In the genomic region with DNA sequence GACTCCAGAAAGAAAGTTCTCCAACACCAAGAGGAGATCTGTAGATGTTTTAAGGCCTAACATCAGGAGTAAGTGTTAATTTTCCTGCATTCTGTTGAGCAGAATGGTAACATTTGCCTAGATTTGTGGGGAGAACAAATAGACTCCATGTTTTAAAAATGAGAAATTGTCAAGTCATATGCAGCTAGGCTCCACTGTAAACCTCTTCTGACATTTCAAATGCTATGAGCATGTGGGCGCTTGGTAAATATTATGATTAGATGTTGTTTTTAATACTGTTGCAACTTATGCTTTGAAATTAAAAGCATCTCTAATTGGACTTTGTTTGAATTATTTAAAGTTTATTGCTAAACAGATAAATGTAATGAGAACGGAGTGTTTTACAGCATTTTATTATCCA, we compare ENCODE assay signal across 20 mouse cellular contexts. TPM values are rescaled to one million over a fixed set of nuclear protein-coding genes. Genes with fewer than 3 reads are reported as not detected.
DNase-seq lines count a peak whose midpoint lies in the region; ATAC-seq and TF ChIP-seq lines count a peak whose summit lies in the region.
"Had no signal": no experiment of that assay in that cellular context is flagged by ENCODE, and none has a peak within 500 bp of the region (broad histone marks: within the 10 kb centered on the region; RNA-seq: fewer than 3 reads in every experiment).

No protein-coding gene starts in this region.

- H3K36me3 ChIP-seq in forebrain, embryonic 14.5 days (ENCODE audit: control insufficient read depth, insufficient read depth, low read length), result no peaks in the 10 kb centered on the region
- no peaks in the 10 kb centered on the region for H3K36me3 ChIP-seq in forebrain, embryonic 10.5 days (replicated peaks)
- no peaks in the 10 kb centered on the region for H3K36me3 ChIP-seq in kidney, postnatal 0 days (ENCODE audit: insufficient read depth, low read length)
- H3K36me3 ChIP-seq in forebrain, embryonic 16.5 days (ENCODE audit: control insufficient read depth, insufficient read depth), result no peaks in the 10 kb centered on the region
- H3K36me3 ChIP-seq: embryonic facial prominence, embryonic 13.5 days; embryonic facial prominence, embryonic 15.5 days had no signal

- TF ChIP-seq CTCF in kidney, postnatal 0 days (IDR thresholded peaks at IDR 0.05; ENCODE audit: low read depth), result no peak
- no peak for TF ChIP-seq CTCF in layer of hippocampus, adult 2 months (conservative IDR thresholded peaks at IDR 0.05)

- H3K27ac ChIP-seq in forebrain, embryonic 14.5 days (ENCODE audit: low read depth, low read length), result no peak overlapping the region
- no peak overlapping the region for H3K27ac ChIP-seq in forebrain, embryonic 10.5 days
- no peak overlapping the region for H3K27ac ChIP-seq in kidney, postnatal 0 days
- H3K27ac ChIP-seq in forebrain, embryonic 16.5 days (ENCODE audit: low read length), result 0 out of 2 replicates have a peak overlapping the region, but pooled peaks have one; percentile 10
- no peak overlapping the region for H3K27ac ChIP-seq in layer of hippocampus, adult 2 months
- H3K27ac ChIP-seq: embryonic facial prominence, embryonic 13.5 days; embryonic facial prominence, embryonic 15.5 days had no signal

- no peak for ATAC-seq in forebrain, embryonic 14.5 days
- no peak for ATAC-seq in kidney, postnatal 0 days (replicated peaks; ENCODE audit: low FRiP score, low read depth)
- ATAC-seq in forebrain, embryonic 16.5 days, result peak; percentile 73

- intact Hi-C loops in heart, postnatal 10 days (cut with DNase I), result no loop called here

- H3K4me2 ChIP-seq in forebrain, embryonic 14.5 days (ENCODE audit: low read length), result no peak overlapping the region
- H3K4me2 ChIP-seq in kidney, postnatal 0 days (ENCODE audit: low read length), result no peak overlapping the region
- H3K4me2 ChIP-seq in forebrain, embryonic 16.5 days (ENCODE audit: low read length), result no peak overlapping the region
- H3K4me2 ChIP-seq: embryonic facial prominence, embryonic 13.5 days; embryonic facial prominence, embryonic 15.5 days had no signal

- no peaks in the 10 kb centered on the region for H3K27me3 ChIP-seq in forebrain, embryonic 14.5 days (replicated peaks; ENCODE audit: control insufficient read depth, insufficient read depth, low read length)
- no peaks in the 10 kb centered on the region for H3K27me3 ChIP-seq in forebrain, embryonic 10.5 days (ENCODE audit: poor library complexity, severe bottlenecking)
- H3K27me3 ChIP-seq in kidney, postnatal 0 days (ENCODE audit: insufficient read depth, low read length), result no peaks in the 10 kb centered on the region
- H3K27me3 ChIP-seq in forebrain, embryonic 16.5 days (replicated peaks; ENCODE audit: control insufficient read depth, insufficient read depth, low read length), result no peaks in the 10 kb centered on the region
- H3K27me3 ChIP-seq: embryonic facial prominence, embryonic 13.5 days; embryonic facial prominence, embryonic 15.5 days had no signal

- no peak overlapping the region for H3K4me3 ChIP-seq in forebrain, embryonic 14.5 days (ENCODE audit: low read depth, low read length)
- H3K4me3 ChIP-seq in forebrain, embryonic 10.5 days, result no peak overlapping the region
- H3K4me3 ChIP-seq in kidney, postnatal 0 days (replicated peaks; ENCODE audit: low read depth, low read length), result no peak overlapping the region
- H3K4me3 ChIP-seq in forebrain, embryonic 16.5 days (replicated peaks; ENCODE audit: low read length), result no peak overlapping the region
- no peak overlapping the region for H3K4me3 ChIP-seq in layer of hippocampus, adult 2 months
- H3K4me3 ChIP-seq: embryonic facial prominence, embryonic 13.5 days; embryonic facial prominence, embryonic 15.5 days; erythroblast, embryonic 14.5 days had no signal

- H3K9me3 ChIP-seq in forebrain, embryonic 14.5 days (replicated peaks; ENCODE audit: control insufficient read depth, low read length), result no peaks in the 10 kb centered on the region
- H3K9me3 ChIP-seq in forebrain, embryonic 10.5 days, result no peaks in the 10 kb centered on the region
- H3K9me3 ChIP-seq in kidney, postnatal 0 days (replicated peaks; ENCODE audit: low read length), result no peaks in the 10 kb centered on the region
- no peaks in the 10 kb centered on the region for H3K9me3 ChIP-seq in forebrain, embryonic 16.5 days (ENCODE audit: control insufficient read depth, low read length)
- H3K9me3 ChIP-seq: embryonic facial prominence, embryonic 13.5 days; embryonic facial prominence, embryonic 15.5 days had no signal

- no peak overlapping the region for H3K9ac ChIP-seq in forebrain, embryonic 14.5 days (ENCODE audit: low read length)
- no peak overlapping the region for H3K9ac ChIP-seq in kidney, postnatal 0 days (ENCODE audit: low read depth, low read length)
- no peak overlapping the region for H3K9ac ChIP-seq in forebrain, embryonic 16.5 days (replicated peaks; ENCODE audit: low read depth, low read length)
- H3K9ac ChIP-seq: embryonic facial prominence, embryonic 13.5 days; embryonic facial prominence, embryonic 15.5 days had no signal

- 90% methylated on average over 2 of the region's 2 CpGs for WGBS in forebrain, embryonic 14.5 days
- 94% methylated on average over 2 of the region's 2 CpGs for WGBS in forebrain, embryonic 10.5 days
- 82% methylated on average over 2 of the region's 2 CpGs for WGBS in kidney, postnatal 0 days
- 77% methylated on average over 2 of the region's 2 CpGs for WGBS in forebrain, embryonic 16.5 days

- H3K4me1 ChIP-seq in forebrain, embryonic 14.5 days (ENCODE audit: control insufficient read depth, insufficient read depth, low read length), result no peaks in the 10 kb centered on the region
- H3K4me1 ChIP-seq in forebrain, embryonic 10.5 days, result peaks cover 9% of the 10 kb centered on the region
- H3K4me1 ChIP-seq in kidney, postnatal 0 days (replicated peaks; ENCODE audit: insufficient read depth, low read length), result no peaks in the 10 kb centered on the region
- no peaks in the 10 kb centered on the region for H3K4me1 ChIP-seq in forebrain, embryonic 16.5 days (replicated peaks; ENCODE audit: control insufficient read depth, insufficient read depth, low read length)
- H3K4me1 ChIP-seq: embryonic facial prominence, embryonic 13.5 days; embryonic facial prominence, embryonic 15.5 days had no signal

- peak; percentile 42 for DNase-seq in forebrain, embryonic 14.5 days (ENCODE audit: low spot score)
- DNase-seq in forebrain, embryonic 10.5 days (ENCODE audit: extremely low spot score, low spot score), result no peak
- peak; percentile 13 for DNase-seq in kidney, postnatal 0 days (ENCODE audit: low spot score)
- no peak for DNase-seq in kidney, adult 18-20 months
- DNase-seq in layer of hippocampus, adult 2 months (ENCODE audit: low spot score in 2 of 2), result no peak
- DNase-seq in heart, postnatal 10 days, result no peak
- DNase-seq: adrenal gland, adult 2 months; adrenal gland, postnatal 10 days; adrenal gland, postnatal 25 days; cerebellum, adult 11-12 months; cerebellum, adult 2 months; cerebellum, adult 9-10 months; cerebellum, postnatal 10 days; cerebellum, postnatal 25 days; embryo, embryonic 11 days had no signal

RNA-seq across cellular contexts. Expression of a gene that starts 55.8 kb away (rescaled TPM):
- polyA plus RNA-seq in forebrain, embryonic 14.5 days (2014; fragmentation: Nextera tagmentation; extraction: Ambion mirVana), result 62.5 and 64.3 TPM in 2 replicates
- polyA plus RNA-seq in forebrain, embryonic 10.5 days (2016; fragmentation: Nextera tagmentation; extraction: Ambion mirVana), result 61.7 and 65.4 TPM in 2 replicates
- 17.3 and 18.2 TPM in 2 replicates for polyA plus RNA-seq in kidney, postnatal 0 days (2015; fragmentation: Nextera tagmentation; extraction: Ambion mirVana)
- 57.1 and 63.6 TPM in 2 replicates for polyA plus RNA-seq in forebrain, embryonic 16.5 days (2015; fragmentation: Nextera tagmentation; extraction: Ambion mirVana)
- total RNA-seq in layer of hippocampus, adult 2 months (2021), result 10 to 100 TPM; 35.1 to 41.4 TPM
- total RNA-seq in heart, postnatal 10 days (2021), result under 1 TPM; 0.69 to 0.87 TPM
- total RNA-seq: MEL had no signal

Comparison
In these comparisons a context has a peak if more than half of its experiments do, and no peak if none do; other contexts are left out.
1. DNase-seq: peak in forebrain, embryonic 14.5 days (single experiment) and kidney, postnatal 0 days (single experiment); none in forebrain, embryonic 10.5 days (single experiment), kidney, adult 18-20 months (single experiment), layer of hippocampus, adult 2 months (0 of 2) and heart, postnatal 10 days (0 of 2).